Mouse (Mus musculus) lung, adult 18-20 months (tissue): ENCODE results near the gene 4930590J08Rik.

Experiments used
- DNase-seq, 2 experiments: peaks; one replicate each; pipeline ENCODE4 v3.0.0; 2022; ENCODE audit warnings: mixed read lengths in 2 of 2

The 4930590J08Rik gene

DNA sequence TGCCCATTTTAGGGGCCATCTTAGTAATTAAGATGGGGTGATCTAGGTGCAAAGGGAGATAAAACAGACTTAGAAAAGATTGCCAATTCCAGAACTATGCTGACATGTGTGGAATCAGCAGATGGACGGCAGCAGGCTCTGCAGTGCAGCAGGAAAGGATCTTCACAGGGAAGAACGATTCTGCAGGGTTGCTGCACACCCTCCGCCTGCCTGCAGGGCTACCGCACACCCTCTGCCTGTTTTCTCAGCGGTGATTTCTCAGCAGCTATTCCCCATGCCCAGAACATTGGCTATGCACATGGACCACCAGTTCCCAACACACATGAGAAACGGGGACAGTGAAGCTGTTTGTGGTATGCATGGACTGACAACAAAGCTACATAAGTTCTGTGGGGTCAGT lies 63.4 kb downstream of the 4930590J08Rik start:
- no peak for DNase-seq

DNA sequence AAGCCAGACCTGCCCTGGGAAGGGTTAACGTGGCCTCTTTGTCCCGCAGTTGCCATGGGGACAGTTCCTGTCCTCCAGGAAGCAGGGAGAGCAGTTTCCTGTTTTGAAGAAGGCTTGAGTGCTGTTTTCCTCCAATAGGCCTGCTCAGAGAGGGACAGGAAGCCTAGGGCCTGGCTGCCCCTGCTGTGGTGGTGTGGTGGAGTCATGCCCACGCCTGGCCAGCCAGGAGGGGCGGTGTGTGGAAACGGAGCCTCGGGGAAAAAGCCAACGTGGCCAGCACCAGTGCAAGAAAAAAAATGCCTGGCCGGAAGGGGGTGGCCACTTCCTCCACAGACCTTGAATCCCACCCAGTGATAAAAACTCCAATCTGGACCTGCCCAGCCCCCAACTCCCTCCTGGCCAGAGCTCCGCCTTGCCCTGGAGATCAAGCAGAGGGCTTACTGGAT lies 69.6 kb downstream of the 4930590J08Rik start:
- peak; percentile 88 to 91 for DNase-seq

DNA sequence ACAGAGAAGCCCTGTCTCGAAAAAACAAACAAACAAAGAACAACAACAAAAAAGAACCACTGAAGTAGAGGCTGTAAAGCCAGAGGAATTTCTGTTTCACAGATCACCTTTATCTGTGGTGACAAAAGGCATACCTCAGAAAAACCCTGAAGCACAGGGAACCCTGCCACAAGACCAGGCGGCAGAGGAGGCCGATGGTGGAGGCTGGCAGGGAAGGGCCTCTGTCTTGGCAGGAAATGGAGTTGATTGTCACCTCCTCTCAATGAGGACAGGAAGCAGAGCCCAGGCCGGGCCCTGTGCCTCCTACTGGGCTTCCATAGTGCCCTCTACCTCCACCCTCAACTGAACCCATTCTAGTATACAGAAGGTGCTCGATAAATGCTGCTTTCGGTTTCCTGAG lies 71.4 kb downstream of the 4930590J08Rik start:
- DNase-seq, result peak in 1 of 2 experiments; percentile 42

DNA sequence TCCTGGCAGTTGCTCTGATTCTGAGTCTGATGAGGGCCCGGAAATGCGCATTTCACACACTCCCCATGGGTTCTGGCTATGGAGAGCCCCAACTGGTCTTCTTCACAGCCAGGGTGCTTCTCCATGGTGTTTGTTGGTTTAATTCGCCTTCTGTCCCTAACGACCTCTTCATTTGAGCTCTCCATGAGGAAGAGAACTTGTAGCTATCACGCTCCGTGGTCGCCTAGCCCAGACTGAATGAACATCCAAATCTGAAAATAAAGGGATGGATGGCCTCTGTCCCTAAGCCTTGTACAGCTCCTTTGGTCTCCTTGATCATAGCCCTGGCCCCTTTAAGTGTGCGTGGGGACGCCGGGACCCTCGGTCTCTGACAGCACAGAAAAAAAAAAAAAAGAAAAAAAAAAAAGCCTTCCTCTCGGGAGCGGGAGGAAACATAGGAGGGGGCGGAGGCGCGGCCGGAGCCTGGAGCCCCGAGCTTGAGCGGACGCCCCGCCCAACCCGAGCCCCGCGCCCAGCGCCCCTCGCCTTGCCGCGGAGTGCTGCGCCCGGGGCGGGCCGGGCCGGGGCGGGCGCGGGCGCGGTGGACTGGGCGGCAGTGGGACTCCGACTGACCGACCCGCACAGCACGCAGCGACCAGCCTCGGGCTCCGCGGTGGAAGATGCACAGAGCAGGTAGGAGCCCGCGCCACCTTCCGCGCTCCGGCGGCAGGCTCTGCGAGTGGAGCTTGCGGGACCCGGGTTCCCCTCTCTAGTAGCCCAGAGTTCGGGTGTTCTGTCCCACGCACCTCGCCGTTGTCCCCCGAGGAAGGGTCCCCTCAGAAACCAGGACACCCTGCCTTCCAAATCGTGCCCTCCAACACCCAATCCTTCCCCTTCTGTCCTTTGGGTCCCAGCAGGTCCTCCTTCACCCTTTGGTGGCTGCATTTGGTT lies 76.0 kb downstream of the 4930590J08Rik start, which contains the start of gene Fgd5:
Gene Fgd5, plus strand, starts transcription at position 508 of the 930 bp plus-strand sequence.
- peak; percentile 52 to 60 for DNase-seq

DNA sequence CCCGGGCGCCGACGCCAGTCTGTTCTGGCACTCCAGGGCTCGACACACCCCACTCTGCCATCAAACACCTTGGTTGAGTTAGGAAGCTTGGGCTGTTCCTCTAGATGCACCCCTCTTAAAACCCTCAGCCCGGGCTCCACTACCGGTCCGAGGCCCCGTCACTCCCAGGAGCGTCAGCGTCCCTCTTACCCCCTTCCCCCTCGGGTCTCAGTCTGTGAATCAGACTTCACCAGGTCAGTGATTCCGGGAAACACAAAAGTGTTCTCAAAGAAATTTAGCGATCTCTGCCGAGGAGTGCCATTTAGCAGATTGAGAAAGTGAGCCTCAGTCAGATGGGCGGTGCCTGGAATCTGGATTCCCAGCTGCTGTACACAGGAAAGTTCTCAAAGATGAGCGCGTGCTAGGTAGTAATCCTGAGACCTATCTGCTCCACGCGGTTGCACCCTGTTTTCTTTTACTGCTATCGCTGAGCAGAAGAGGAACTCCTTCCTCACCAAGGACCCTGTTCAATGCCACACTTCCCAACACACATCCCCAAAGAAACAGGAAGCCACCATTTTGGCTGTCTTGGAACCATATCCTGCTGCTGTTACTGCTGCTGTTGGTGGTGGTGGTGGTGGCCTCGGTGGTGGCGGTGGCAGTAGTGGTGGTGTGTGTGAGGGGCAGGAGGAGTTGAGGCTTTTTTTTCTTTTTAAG lies 76.8 kb downstream of the 4930590J08Rik start:
- DNase-seq, result no peak

DNA sequence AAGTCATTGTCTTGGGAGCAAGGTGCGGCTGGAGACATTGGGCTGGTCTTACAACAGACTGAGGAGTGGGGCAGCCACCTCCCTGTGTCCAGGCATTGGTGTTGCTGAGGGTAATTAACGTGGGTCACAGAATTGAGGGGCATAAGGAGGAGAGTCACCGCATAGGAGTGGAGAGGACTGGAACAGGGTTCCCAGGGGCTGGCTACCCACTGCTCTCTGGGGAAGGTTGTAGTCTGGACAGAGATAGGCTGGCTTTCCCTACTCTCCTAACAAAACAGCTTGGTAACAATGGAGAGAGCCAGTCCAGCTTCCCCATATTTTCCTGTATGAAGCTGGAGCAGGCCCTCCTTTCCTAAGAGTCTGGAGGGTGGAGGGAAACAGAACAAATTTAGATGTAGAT lies 77.4 kb downstream of the 4930590J08Rik start:
- no peak for DNase-seq

DNA sequence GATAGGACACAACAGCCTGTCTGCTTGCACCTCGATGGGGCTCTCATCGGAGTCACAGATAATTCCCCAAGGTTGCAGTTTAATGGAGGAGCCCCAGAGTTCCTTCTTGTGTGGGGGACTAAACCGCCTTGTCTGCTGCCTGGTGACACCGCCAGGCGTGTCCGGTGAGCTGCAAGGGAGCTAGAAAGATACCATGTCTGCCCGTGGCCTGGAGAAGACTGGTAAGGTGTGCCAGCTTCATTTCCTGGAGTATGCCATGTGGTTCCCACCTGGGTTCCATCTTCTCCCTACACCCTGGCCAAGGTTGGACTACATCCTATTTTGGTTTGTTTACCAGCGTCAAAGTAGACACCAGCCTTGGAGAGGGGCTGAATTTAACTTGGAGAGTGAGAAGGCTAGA lies 87.5 kb downstream of the 4930590J08Rik start:
- no peak for DNase-seq

DNA sequence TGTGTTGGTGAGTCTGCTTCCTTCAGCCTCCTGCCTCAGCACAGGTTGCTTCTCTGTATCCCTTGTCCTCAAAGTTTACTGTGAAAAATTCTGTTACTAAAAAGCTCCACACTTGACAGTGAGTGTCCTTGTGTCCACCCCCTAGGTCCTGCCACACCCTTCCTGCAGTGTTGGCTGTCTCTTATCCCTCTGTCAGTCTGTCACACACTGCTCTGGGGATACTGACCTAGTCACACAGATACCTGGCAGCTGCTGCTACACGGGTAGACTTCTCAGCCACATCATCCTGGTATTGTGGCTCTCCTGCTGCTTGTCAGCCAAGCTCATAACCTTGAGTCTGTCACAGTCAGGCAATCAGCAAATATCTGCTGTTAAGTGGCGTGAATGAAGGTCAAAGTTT lies 90.2 kb downstream of the 4930590J08Rik start:
- DNase-seq, result no peak

DNA sequence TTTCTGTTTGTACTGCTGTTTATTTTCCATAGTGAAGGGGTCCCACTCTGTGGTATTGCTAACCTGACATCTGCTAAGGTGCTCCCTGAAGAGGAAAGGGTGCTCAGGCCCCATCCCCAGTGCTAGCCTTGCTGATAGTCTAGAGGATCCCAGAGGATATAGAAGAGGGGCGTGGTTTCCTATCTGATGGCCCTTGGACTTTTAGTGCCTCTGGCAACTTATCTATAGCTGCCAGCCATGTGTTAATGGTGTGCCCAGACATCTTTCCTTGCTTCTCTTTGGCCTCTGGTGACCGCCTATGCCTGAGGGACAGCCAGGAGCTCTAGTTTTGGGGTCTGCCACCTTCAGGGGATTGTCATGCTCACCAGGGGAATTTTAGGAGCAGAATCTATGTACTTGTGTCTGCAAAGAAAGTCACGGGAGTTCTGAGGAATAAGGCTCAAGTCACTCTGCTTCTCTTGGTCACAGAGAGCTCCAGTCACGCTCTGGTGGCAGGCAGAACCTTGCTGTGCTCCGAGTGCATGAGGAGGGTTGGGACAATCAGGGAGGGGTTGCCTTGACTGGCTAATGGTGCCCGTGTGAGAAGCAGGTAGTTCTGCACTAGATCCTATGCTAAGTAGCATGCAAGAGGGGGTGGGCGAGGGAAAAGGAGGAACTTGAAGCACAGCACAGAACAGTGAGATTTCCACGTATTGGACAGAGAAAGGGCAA lies 91.3 kb downstream of the 4930590J08Rik start:
- no peak for DNase-seq

DNA sequence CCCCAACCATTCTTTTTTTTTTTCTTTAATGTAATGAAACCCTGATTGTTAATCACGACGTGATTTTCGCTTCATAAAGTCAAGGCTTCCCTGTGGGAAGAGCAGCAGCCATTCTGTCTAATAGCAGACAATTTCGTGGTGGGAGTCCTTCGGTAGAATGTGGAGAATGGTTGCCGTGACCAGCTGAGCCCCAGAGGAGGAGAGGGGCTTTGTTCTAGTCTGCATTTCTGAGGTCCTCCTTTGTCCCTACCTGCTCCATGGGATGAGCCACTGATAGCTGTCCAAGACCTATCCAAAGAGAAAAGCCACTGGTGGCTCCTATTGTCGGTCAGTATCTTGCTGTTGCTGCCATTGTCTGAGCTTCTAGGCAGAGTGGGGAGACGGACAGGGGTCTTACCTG lies 93.5 kb downstream of the 4930590J08Rik start:
- DNase-seq, result no peak
